Mouse (Mus musculus): Measurements from ENCODE around the gene Top3b.
"Not testable (repeated sequence)": the region's sequence is repeated elsewhere in the genome, so short reads cannot be mapped to it uniquely, and the experiment has no call there.

The Top3b gene

DNA sequence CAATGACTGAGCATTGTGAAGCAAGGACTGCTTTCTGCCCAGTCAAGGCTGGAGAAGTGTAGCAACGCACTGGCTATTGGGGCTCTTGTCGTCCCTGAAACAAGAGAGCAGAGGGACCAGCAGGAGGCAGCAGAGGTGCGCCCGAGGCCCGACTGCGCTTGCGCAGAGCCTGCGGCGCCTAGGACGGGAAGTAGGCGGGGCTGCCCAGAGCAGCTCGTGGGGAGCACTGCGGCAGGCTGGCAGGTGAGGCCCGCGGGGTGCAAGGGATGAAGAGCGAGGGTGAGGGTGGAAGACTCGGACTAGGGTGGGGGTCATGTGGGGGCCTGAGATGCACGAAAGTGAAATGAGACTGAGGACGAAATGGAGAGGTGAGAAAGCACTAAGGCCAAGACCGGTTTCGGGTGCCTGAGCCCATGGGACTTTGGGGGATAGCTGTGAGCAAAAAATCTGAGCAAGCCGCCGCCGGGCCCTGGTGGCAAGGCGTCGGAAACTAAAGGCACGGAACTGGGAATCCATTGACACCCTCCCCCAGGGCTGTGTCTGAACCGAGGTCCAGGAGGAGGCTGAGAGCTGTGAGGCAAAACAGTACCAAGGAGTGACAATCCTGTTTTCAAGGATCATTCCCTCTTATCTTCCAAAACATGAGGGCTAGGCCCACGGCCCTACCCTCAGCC, 26.0 kb downstream of the Top3b start, which contains the start of gene Ppm1f:
Gene Ppm1f, plus strand, starts transcription at position 88 of the 674 bp plus-strand sequence.
- DNase-seq (ENCODE audit: low read depth, low spot score), result peak; percentile 95

DNA sequence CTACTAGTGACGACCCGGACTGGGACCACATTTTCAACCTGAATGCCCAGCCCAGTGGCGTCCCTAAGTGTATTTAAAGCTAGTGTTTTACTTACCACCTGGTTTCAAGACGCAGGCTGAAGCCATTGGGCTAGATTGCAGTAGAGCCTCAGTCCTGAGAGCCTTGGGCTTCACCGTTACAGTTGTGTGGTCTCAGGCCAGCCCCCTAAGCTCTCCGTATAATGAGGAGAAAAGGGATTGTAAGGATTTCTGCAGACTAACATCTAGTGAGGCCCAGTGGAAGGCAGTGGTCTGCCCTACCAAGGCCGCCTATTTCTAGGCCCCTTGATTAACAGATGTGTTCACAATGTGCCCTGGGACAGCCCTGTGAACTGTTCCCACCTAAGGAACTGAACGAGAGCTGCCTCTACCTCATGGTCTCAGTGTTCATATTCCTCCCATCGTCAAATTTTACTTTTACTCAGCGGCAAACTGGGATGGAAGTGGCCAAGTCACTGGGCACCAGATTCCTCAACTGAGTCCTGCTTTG, 26.6 kb downstream of the Top3b start:
- DNase-seq (ENCODE audit: low read depth, low spot score), result no peak

DNA sequence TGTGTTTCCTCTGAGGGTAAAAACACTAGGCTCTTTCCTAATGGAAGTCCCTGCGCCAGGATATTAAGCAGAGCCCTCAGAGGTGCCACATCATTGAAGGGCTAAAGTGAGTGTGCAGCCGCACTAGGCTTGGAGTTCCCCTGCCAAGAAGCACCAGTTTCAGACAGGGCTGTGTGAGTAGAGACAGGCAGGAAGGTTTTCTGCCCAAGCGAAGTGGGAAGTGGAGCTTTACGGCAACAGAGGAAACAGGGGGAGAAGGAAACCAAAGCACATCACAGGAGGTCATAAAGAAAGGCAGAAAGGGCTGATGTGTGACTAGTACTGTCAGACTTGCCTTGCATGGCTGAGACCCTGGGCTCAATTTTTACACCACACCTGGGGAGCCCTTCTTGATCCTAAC, 31.8 kb downstream of the Top3b start:
- DNase-seq (ENCODE audit: low read depth, low spot score), result no peak

DNA sequence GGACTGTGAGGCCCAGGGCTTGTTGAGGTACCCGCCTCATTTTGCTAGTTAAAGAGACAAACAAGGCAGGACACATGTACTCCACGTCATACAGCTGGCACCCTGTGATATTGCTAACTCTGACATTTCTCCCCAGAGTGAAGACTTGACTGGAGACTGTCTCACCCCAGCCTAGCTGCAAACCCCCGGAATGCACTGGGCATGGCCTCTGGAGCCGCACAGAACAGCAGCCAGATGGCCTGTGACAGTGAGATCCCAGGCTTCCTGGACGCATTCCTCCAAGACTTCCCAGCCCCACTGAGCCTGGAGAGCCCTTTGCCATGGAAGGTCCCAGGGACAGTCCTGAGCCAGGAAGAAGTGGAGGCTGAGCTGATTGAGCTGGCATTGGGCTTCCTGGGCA, 32.7 kb downstream of the Top3b start:
- no peak for DNase-seq (ENCODE audit: low read depth, low spot score)

DNA sequence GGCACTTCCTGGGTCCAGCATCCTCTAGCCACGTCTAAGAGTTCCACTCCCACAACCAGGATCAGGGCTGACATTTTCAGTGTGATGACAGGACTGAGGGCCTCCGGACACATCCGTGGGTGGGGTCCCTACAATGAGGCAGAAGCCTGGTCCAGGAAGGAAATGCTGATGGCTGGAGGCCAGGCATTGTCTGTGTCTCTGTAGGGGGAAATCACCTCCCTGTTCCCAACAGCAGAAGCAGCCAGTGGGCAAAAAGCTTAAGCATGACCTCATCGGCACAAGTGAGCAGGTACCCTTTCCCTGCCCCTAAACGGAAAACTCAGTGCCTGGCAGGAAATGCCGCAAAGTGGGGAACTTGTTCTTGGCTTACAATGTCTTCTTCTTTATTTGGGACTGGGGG, 37.3 kb downstream of the Top3b start:
- no peak for DNase-seq (ENCODE audit: low read depth, low spot score)

DNA sequence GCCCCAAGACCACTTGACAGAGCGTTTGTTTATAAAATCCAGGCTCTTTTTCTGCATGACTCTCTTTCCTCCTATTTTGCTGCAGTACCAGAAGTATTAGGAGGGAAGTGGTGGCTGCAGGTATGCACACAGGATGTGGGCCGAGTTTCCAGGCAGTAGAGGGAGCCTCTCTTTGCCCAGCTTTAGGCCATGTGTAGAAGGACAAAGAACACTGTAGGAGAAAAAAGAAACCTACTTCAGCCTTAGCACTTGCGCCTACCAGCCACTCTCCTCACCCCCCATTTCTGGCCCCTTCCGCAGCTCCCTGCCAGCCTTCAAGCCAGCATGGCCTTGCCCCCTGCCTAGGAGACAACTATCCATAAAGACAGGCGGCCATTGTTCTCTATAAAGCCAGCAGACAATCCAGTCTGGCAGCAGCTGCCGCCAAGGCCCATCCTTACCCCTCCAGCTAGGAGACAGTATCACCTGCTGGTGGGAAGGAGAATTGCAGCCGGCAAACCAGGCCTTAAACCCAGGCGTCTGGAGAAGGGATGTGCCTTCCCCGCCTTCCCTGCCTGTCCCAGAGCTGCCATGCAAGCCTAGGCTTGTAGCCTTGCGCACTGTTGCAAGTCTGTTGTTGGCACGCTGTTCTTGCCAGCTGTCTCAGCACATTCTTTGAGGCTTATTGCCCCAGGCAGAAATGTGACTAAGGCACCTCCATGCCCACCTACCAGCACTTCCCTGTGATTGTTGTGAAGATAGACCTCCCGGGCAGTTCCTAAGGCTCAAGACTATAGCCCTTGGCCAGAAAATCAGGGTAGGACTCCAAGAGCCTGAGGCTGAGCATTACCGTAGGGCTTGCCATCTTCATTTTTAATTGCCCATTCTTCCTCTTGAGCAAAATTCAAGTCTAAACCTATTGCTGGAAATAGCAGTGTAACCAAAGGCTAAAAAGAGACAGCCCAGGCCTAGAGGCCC, 41.4 kb downstream of the Top3b start:
- DNase-seq (ENCODE audit: low read depth, low spot score), result peak; percentile 74

DNA sequence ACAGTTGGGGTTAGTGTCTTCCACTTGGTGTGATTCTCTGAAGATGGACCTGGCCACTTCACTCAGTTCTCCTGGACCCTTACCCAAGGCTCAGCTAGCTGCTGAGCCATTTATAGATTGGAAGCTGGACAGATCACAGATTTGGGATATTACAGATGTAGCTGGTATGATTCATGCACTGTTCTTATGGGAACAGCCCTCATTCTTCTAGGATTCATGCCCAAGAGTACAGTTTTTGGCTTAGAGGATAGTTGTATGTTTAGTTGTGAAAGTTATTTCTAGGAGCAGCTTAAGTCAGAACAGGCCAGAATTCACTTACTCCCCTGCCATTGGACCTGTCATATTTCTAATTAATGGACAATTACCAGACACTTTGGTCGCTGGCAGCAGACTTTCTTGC, 42.9 kb downstream of the Top3b start:
- no peak for DNase-seq (ENCODE audit: low read depth, low spot score)

DNA sequence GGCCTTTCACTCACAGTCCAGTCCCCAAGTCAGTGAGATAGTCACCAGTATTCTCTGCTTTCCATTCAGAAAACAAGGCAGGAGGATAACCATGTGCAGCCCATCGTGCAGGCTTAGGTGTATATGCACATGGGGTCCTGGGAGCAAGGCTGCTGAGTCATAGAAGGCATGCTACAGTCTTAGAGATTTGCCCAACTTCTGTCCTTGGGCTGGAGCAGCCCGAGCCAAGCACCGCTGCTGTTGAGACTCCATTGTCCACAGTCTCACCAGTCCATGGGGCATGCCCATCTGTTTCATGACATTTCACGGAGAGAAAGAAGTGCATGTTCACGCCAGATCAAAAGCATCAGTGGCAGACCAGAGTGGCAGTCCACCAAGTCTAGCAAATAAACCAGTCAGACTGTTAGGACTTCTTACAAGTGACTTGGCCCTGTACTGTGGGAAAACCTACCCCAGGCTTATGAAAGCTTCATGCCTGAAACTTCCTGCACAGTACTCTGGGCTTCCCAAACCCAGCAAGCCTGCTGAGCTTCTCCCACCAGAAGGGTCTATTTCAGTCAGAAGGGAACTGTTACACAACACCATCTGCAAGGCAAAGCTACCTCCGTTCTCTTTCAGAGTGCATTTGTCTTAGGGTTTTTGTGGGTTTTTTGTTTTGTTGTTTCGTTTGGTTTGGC, 48.0 kb downstream of the Top3b start:
- no peak for DNase-seq (ENCODE audit: low read depth, low spot score)

DNA sequence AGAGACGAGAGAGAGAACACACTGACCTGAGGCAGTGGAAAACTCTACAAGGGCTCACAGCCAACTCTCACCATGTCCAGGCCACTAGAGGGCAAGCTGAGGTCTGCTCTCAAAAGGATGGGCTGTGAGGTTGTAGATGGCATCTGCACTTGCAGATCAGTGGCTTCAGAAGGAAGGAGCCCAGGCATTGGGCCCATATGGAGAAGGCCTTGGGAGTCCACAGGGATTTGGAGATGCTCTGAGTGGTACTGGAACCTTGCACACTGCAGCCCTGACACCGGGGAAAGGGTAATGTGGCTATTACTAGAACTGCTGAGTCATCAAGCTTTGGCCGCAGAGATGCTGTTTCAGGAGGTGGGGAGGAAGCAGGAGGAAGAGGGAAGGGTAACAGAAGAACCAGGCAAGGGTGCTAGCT, 50.5 kb downstream of the Top3b start:
- DNase-seq (ENCODE audit: low read depth, low spot score), result peak; percentile 12

DNA sequence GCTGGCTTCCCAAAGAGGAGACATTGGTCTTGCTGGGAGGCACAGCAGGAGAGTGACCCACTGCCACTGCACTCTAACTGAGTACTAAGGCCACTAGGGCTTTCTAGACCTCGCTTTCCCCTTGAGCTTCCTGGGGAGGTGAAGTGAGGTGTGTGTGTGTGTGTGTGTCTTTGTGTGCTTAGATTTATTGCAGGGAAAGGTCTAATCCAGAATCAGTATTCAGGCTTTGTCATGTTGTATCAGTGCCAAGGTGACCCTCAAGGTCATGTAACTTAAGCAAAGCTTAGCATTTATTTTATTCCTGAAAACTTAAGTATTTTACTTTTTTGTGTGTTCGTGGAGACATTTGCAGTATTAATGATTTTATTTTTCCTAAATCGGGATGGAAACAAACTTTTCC, 53.9 kb downstream of the Top3b start:
- no peak for DNase-seq (ENCODE audit: low read depth, low spot score)

DNA sequence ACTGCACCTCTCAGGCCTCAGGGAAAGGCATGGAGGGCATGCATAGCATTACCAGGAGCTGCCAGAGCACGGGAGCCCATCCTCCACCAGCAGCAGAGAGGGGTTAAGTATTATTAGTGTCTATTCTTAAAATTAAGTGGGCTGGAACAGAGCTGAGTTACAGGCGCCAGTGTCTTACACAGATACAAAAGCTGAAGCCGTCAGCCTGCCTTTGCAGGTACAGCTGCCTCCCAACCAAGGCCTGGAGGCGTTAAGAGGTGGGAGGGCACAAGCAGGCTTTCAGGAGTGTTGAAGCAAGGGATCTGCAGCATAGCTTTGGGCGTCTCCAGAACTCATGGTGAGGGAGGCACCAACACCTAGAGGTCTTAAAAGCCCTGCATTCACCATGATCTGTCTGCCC, 56.0 kb downstream of the Top3b start:
- no peak for DNase-seq (ENCODE audit: low read depth, low spot score)

DNA sequence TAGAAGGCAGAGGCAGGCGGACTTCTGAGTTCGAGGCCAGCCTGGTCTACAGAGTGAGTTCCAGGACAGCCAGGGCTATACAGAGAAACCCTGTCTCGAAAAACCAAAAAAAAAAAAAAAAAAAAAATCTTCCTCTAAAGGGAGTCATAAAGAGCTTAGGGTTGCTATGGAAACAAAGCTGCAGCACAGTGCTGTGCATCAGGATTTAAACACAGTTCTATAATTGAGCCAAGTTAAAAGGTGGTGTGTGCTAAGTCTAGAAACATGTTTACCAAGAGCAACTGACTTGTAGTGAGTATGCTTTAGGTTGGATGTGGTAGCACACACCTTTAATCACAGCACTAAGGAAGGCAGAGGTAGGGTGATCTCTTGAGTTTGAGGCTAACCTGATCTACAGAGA, 58.4 kb downstream of the Top3b start:
- not testable (repeated sequence) for DNase-seq (ENCODE audit: low read depth, low spot score)

DNA sequence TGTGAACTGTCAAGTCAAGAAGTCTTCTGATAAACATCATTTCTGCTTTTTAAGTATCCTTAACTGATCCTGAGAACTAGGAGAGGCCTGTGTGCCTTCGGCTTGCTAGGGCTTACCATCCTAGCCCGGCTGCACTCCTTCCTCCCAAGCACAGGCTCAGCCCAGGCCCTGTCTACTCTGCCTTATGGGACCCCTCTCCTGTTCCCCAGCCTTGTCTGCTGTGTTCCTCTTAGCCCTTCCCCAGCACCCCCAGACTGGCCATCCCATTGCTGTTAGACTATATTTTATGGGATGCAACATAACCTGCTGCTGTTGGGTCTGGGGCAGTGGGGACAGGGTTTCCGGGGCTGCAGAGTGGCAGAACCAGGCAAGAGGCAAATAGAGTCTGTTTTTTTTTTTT, 59.8 kb downstream of the Top3b start:
- DNase-seq (ENCODE audit: low read depth, low spot score), result no peak

DNA sequence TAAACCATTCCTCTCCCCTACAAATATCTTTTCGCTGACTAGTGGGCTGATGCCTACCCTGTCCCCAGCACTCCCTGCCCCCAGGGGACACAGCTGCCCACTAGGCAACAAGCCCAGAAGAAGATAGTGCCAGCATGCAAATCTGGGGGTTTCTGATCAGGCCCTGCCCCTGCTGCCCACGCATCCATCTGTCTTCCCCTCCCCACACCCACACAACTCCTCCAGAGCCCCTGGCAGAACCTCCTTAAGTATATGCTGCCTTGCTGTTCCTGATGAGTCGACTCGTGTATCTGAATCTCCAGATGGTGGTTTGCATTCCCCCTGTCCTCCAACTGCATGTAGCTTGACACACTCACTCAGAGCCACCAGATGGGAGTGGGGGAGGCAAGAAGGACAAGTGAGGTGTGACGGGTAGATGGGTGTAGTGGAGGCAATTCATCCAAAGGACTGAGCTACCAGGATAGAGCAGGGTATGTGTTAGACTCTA, 60.3 kb downstream of the Top3b start:
- no peak for DNase-seq (ENCODE audit: low read depth, low spot score)

DNA sequence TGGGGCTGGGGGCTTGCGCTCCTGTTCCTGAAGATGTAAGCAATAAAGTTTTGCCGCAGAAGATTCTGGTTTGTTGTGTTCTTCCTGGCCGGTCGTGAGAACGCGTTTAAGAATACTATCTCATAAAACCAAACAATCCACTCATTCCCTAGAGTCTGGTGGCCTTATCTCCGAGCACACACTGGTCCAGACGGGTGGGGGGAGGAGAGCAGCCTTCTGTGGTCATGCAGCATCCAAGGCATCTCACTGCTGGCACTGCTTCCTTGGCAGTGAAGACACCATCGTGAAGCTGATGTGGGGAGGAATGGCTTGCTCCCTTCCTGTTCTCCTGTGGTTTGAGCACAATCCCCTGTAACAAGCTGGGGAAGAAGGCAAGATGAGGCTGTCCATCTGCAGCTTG, 69.0 kb downstream of the Top3b start:
- DNase-seq (ENCODE audit: low read depth, low spot score), result no peak

DNA sequence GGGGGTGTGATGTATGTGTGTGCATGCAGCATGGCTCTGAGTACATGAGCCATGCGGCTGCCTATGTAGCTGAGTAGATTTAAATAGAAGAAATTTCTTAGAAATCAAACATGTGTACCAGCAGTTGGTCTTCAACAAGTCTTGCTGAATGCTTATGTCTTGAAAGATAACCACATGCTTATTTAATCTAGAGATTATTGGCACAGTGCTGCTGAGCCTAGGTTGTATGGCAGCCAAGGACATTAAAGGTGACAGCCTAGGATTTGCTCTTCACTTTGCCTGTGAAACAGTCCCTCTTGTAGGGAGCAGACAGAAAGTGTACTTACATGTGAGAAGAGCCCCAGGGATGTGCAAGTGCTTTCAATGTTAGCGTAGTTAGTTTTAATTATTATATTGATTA, 70.5 kb downstream of the Top3b start:
- DNase-seq (ENCODE audit: low read depth, low spot score), result no peak
